Mouse (Mus musculus): Measurements from ENCODE around the gene Cpm. TPM values are rescaled to one million over a fixed set of nuclear protein-coding genes. Genes with fewer than 3 reads are reported as not detected.
"Not testable (repeated sequence)": the region's sequence is repeated elsewhere in the genome, so short reads cannot be mapped to it uniquely, and the experiment has no call there.

Cpm gene
- polyA plus RNA-seq, 2 experiments from 2014 or later: 19.3 to 23.3 TPM

- no peak for ATAC-seq
Observed at GRCm38 (mm10) chr10:117725671-117726070, 96.4 kb downstream of the Cpm start.

- ATAC-seq: no peak
Observed at GRCm38 (mm10) chr10:117726350-117726749, 97.0 kb downstream of the Cpm start.

- no peak for ATAC-seq
Observed at GRCm38 (mm10) chr10:117726888-117727385, 97.6 kb downstream of the Cpm start.

GRCm38 (mm10) chr10:117727518-117728110 is 98.3 kb downstream of the Cpm start:
- no peak for ATAC-seq

- ATAC-seq: no peak
Observed at GRCm38 (mm10) chr10:117728574-117728973, 99.3 kb downstream of the Cpm start.

GRCm38 (mm10) chr10:117729139-117729814 is 100.0 kb downstream of the Cpm start:
- ATAC-seq: no peak

GRCm38 (mm10) chr10:117730140-117730539 is 100.8 kb downstream of the Cpm start:
- ATAC-seq: no peak

- ATAC-seq: no peak
Observed at GRCm38 (mm10) chr10:117730637-117731203, 101.4 kb downstream of the Cpm start.

GRCm38 (mm10) chr10:117731244-117732101 is 102.2 kb downstream of the Cpm start:
- peak; percentile 76 for ATAC-seq

GRCm38 (mm10) chr10:117732184-117732583 is 102.9 kb downstream of the Cpm start:
- ATAC-seq: no peak

- no peak for ATAC-seq
Observed at GRCm38 (mm10) chr10:117732962-117733592, 103.8 kb downstream of the Cpm start.

- ATAC-seq: not testable (repeated sequence)
Observed at GRCm38 (mm10) chr10:117733626-117734025, 104.3 kb downstream of the Cpm start.

GRCm38 (mm10) chr10:117734104-117734852 is 105.0 kb downstream of the Cpm start:
- ATAC-seq: not testable (repeated sequence)

GRCm38 (mm10) chr10:117735396-117735795 is 106.1 kb downstream of the Cpm start:
- not testable (repeated sequence) for ATAC-seq

GRCm38 (mm10) chr10:117736573-117736972 is 107.3 kb downstream of the Cpm start:
- no peak for ATAC-seq

Other genes starting within 250 kb of the Cpm start
- 100 to 1,000 TPM; 109 to 110 TPM for gene Cpsf6, start 249.5 kb upstream of the Cpm start, polyA plus RNA-seq (2017; shearing (Covaris generic))
- gene Mdm2, start 81.3 kb downstream of the Cpm start, polyA plus RNA-seq (2017; shearing (Covaris generic)): 10 to 100 TPM; 44.4 to 62.8 TPM
- gene Slc35e3, start 116.9 kb downstream of the Cpm start, polyA plus RNA-seq (2017; shearing (Covaris generic)): 1 to 10 TPM; 1.7 TPM
- 10 to 100 TPM; 45.3 to 51.8 TPM for gene Nup107, start 163.2 kb downstream of the Cpm start, polyA plus RNA-seq (2017; shearing (Covaris generic))
- gene Rap1b, start 216.5 kb downstream of the Cpm start, polyA plus RNA-seq (2017; shearing (Covaris generic)): 100 to 1,000 TPM in 1 of 2 experiments, 10 to 100 TPM in 1; 83.0 to 107 TPM